Mouse (Mus musculus): ENCODE results near the gene Mcoln3. TPM values are rescaled to one million over a fixed set of nuclear protein-coding genes. Genes with fewer than 3 reads are reported as not detected.

Mcoln3 gene
- polyA plus RNA-seq, 1 experiment from 2014 or later: 0.27 TPM

- Histone ChIP-seq H3K9me3 (replicated peaks) (no peaks in the 10 kb centered on the region), H3K4me3 (replicated peaks) (no peak overlapping the region), H3K27ac (replicated peaks) (no peak overlapping the region), H3K36me3 (no peaks in the 10 kb centered on the region), H3K27me3 (replicated peaks) (no peaks in the 10 kb centered on the region), H3K9ac (replicated peaks) (no peak overlapping the region), H3K4me1 (no peaks in the 10 kb centered on the region), H3K4me2 (no peak overlapping the region)
- ATAC-seq (ENCODE audit: low FRiP score): no peak
- WGBS: 43% methylated on average over 10 of the region's 10 CpGs
Measured at GRCm38 (mm10) chr3:146136422-146136821, 19.2 kb downstream of the Mcoln3 start.

GRCm38 (mm10) chr3:146140276-146140675, 23.0 kb downstream of the Mcoln3 start:
- H3K9me3 ChIP-seq (replicated peaks): no peaks in the 10 kb centered on the region
- no peak overlapping the region for H3K27ac ChIP-seq (replicated peaks)
- H3K27me3 ChIP-seq (replicated peaks): no peaks in the 10 kb centered on the region
- ATAC-seq (ENCODE audit: low FRiP score): no peak
- no peak overlapping the region for H3K4me2 ChIP-seq
- no peak overlapping the region for H3K4me3 ChIP-seq (replicated peaks)
- no peak overlapping the region for H3K9ac ChIP-seq (replicated peaks)
- H3K4me1 ChIP-seq: no peaks in the 10 kb centered on the region
- no peaks in the 10 kb centered on the region for H3K36me3 ChIP-seq
- whole genome bisulfite sequencing: 96% methylated on average over 7 of the region's 7 CpGs

GRCm38 (mm10) chr3:146142523-146142922, 25.3 kb downstream of the Mcoln3 start:
- no peaks in the 10 kb centered on the region for H3K4me1 ChIP-seq
- no peaks in the 10 kb centered on the region for H3K27me3 ChIP-seq (replicated peaks)
- H3K4me2 ChIP-seq: no peak overlapping the region
- 80% methylated on average over 7 of the region's 7 CpGs for WGBS
- no peak overlapping the region for H3K27ac ChIP-seq (replicated peaks)
- no peak overlapping the region for H3K9ac ChIP-seq (replicated peaks)
- no peak for ATAC-seq (ENCODE audit: low FRiP score)
- no peaks in the 10 kb centered on the region for H3K9me3 ChIP-seq (replicated peaks)
- H3K36me3 ChIP-seq: no peaks in the 10 kb centered on the region
- no peak overlapping the region for H3K4me3 ChIP-seq (replicated peaks)

GRCm38 (mm10) chr3:146145501-146145900, 28.3 kb downstream of the Mcoln3 start:
- Histone ChIP-seq H3K27ac (replicated peaks) (no peak overlapping the region), H3K4me2 (no peak overlapping the region), H3K9me3 (replicated peaks) (no peaks in the 10 kb centered on the region), H3K9ac (replicated peaks) (no peak overlapping the region), H3K27me3 (replicated peaks) (peaks cover 11% of the 10 kb centered on the region; the same call in 1 of the 2 replicates), H3K4me1 (peaks cover 9% of the 10 kb centered on the region), H3K4me3 (replicated peaks) (no peak overlapping the region), H3K36me3 (no peaks in the 10 kb centered on the region)
- no peak for ATAC-seq (ENCODE audit: low FRiP score)
- 65% methylated on average over 5 of the region's 5 CpGs for WGBS

- Histone ChIP-seq H3K9me3 (replicated peaks) (no peaks in the 10 kb centered on the region), H3K4me3 (replicated peaks) (no peak overlapping the region), H3K4me1 (peaks cover 11% of the 10 kb centered on the region), H3K27me3 (replicated peaks) (peaks cover 15% of the 10 kb centered on the region), H3K4me2 (no peak overlapping the region), H3K27ac (replicated peaks) (no peak overlapping the region), H3K36me3 (no peaks in the 10 kb centered on the region), H3K9ac (replicated peaks) (no peak overlapping the region)
- ATAC-seq (ENCODE audit: low FRiP score): no peak
- WGBS: 86% methylated on average over 5 of the region's 5 CpGs
Measured at GRCm38 (mm10) chr3:146146131-146146530, 28.9 kb downstream of the Mcoln3 start.

GRCm38 (mm10) chr3:146149156-146150057, 32.2 kb downstream of the Mcoln3 start, which contains the start of gene Mcoln2:
Gene Mcoln2, plus strand, starts transcription at chr3:146149833.
- Histone ChIP-seq H3K9ac (replicated peaks) (peak within 1 kb of the TSS; percentile 41), H3K36me3 (no peaks in the 10 kb centered on the region), H3K27ac (replicated peaks) (no peak within 1 kb of the TSS), H3K4me1 (peaks cover 15% of the 10 kb centered on the region), H3K4me3 (replicated peaks) (peak within 1 kb of the TSS; percentile 41), H3K9me3 (replicated peaks) (no peaks in the 10 kb centered on the region), H3K4me2 (peak within 1 kb of the TSS; percentile 92), H3K27me3 (replicated peaks) (peaks cover 27% of the 10 kb centered on the region)
- no peak for ATAC-seq (ENCODE audit: low FRiP score)
- 12% methylated on average over 34 of the region's 34 CpGs for WGBS

GRCm38 (mm10) chr3:146150058-146150400, 32.8 kb downstream of the Mcoln3 start:
- Histone ChIP-seq H3K9ac (replicated peaks) (peak overlapping the region; percentile 41), H3K27ac (replicated peaks) (no peak overlapping the region), H3K36me3 (no peaks in the 10 kb centered on the region), H3K4me2 (peak overlapping the region; percentile 92), H3K4me1 (peaks cover 15% of the 10 kb centered on the region), H3K9me3 (replicated peaks) (no peaks in the 10 kb centered on the region), H3K27me3 (replicated peaks) (peaks cover 27% of the 10 kb centered on the region), H3K4me3 (replicated peaks) (peak overlapping the region; percentile 41)
- under 1% methylated on average over 26 of the region's 26 CpGs for WGBS
- ATAC-seq (ENCODE audit: low FRiP score): no peak

GRCm38 (mm10) chr3:146150560-146150959, 33.3 kb downstream of the Mcoln3 start:
- H3K4me1 ChIP-seq: peaks cover 15% of the 10 kb centered on the region
- no peaks in the 10 kb centered on the region for H3K9me3 ChIP-seq (replicated peaks)
- H3K4me2 ChIP-seq: peak overlapping the region; percentile 92
- peak overlapping the region; percentile 41; the same call in 1 of the 2 replicates for H3K9ac ChIP-seq (replicated peaks)
- no peak for ATAC-seq (ENCODE audit: low FRiP score)
- H3K4me3 ChIP-seq (replicated peaks): peak overlapping the region; percentile 41; the same call in 1 of the 2 replicates
- WGBS: 15% methylated on average over 11 of the region's 11 CpGs
- no peak overlapping the region for H3K27ac ChIP-seq (replicated peaks)
- H3K27me3 ChIP-seq (replicated peaks): peaks cover 27% of the 10 kb centered on the region
- no peaks in the 10 kb centered on the region for H3K36me3 ChIP-seq

GRCm38 (mm10) chr3:146151328-146151727, 34.1 kb downstream of the Mcoln3 start:
- Histone ChIP-seq H3K9me3 (replicated peaks) (no peaks in the 10 kb centered on the region), H3K4me2 (no peak overlapping the region), H3K4me3 (replicated peaks) (no peak overlapping the region), H3K27ac (replicated peaks) (no peak overlapping the region), H3K4me1 (peaks cover 15% of the 10 kb centered on the region), H3K36me3 (no peaks in the 10 kb centered on the region), H3K27me3 (replicated peaks) (peaks cover 27% of the 10 kb centered on the region), H3K9ac (replicated peaks) (no peak overlapping the region)
- ATAC-seq (ENCODE audit: low FRiP score): no peak
- WGBS: 93% methylated on average over 10 of the region's 10 CpGs

GRCm38 (mm10) chr3:146151755-146152154, 34.5 kb downstream of the Mcoln3 start:
- Histone ChIP-seq H3K27me3 (replicated peaks) (peaks cover 27% of the 10 kb centered on the region), H3K4me2 (no peak overlapping the region), H3K9me3 (replicated peaks) (no peaks in the 10 kb centered on the region), H3K4me3 (replicated peaks) (no peak overlapping the region), H3K36me3 (no peaks in the 10 kb centered on the region), H3K9ac (replicated peaks) (no peak overlapping the region), H3K27ac (replicated peaks) (no peak overlapping the region), H3K4me1 (peaks cover 15% of the 10 kb centered on the region)
- no peak for ATAC-seq (ENCODE audit: low FRiP score)
- 90% methylated on average over 8 of the region's 8 CpGs for WGBS

GRCm38 (mm10) chr3:146152348-146152747, 35.1 kb downstream of the Mcoln3 start:
- H3K9ac ChIP-seq (replicated peaks): no peak overlapping the region
- no peak overlapping the region for H3K4me3 ChIP-seq (replicated peaks)
- H3K4me2 ChIP-seq: no peak overlapping the region
- whole genome bisulfite sequencing: 88% methylated on average over 8 of the region's 8 CpGs
- H3K27ac ChIP-seq (replicated peaks): no peak overlapping the region
- ATAC-seq (ENCODE audit: low FRiP score): no peak
- no peaks in the 10 kb centered on the region for H3K9me3 ChIP-seq (replicated peaks)
- no peaks in the 10 kb centered on the region for H3K36me3 ChIP-seq
- peaks cover 27% of the 10 kb centered on the region for H3K27me3 ChIP-seq (replicated peaks)
- H3K4me1 ChIP-seq: peaks cover 15% of the 10 kb centered on the region

GRCm38 (mm10) chr3:146152913-146153312, 35.7 kb downstream of the Mcoln3 start:
- Histone ChIP-seq H3K4me1 (peaks cover 15% of the 10 kb centered on the region), H3K9me3 (replicated peaks) (no peaks in the 10 kb centered on the region), H3K27ac (replicated peaks) (no peak overlapping the region), H3K4me2 (no peak overlapping the region), H3K9ac (replicated peaks) (no peak overlapping the region), H3K36me3 (no peaks in the 10 kb centered on the region), H3K4me3 (replicated peaks) (no peak overlapping the region), H3K27me3 (replicated peaks) (peaks cover 27% of the 10 kb centered on the region)
- WGBS: 69% methylated on average over 2 of the region's 2 CpGs
- ATAC-seq (ENCODE audit: low FRiP score): no peak
